Mouse (Mus musculus) limb, embryonic 14.5 days (tissue): ENCODE results near the gene Cacna2d3. TPM values are rescaled to one million over a fixed set of nuclear protein-coding genes. Genes with fewer than 3 reads are reported as not detected.

Experiments used
- ATAC-seq: fragments of 200-750 bp; cut with Nextera tagmentation; 2 replicates; pipeline ENCODE4 v1.8.0; 2017; ENCODE audit warnings: low read depth, moderate number of reproducible peaks, moderate TSS enrichment; ENCODE audit not compliant: low FRiP score
- DNase-seq: peaks from one replicate; pipeline ENCODE4 v3.0.0-alpha.2; 2015; ENCODE audit warnings: low spot score
- H3K27ac ChIP-seq: fragments of 300-500 bp; sonication (generic); replicated peaks from 2 replicates; pipeline ENCODE4 v1.5.1; 2014; ENCODE audit warnings: low read depth, mild to moderate bottlenecking, low read length, moderate library complexity, mixed read lengths
- H3K27me3 ChIP-seq: fragments of 300-500 bp; sonication (generic); 2 replicates; pipeline ENCODE4 v1.6.1; 2014; ENCODE audit warnings: low read length, mixed read lengths; ENCODE audit not compliant: control insufficient read depth, insufficient read depth
- H3K36me3 ChIP-seq: fragments of 300-500 bp; sonication (generic); 2 replicates; pipeline ENCODE4 v1.6.1; 2014; ENCODE audit warnings: mild to moderate bottlenecking, low read length, moderate library complexity, mixed read lengths; ENCODE audit not compliant: control insufficient read depth, insufficient read depth
- H3K4me1 ChIP-seq: fragments of 300-500 bp; sonication (generic); 2 replicates; pipeline ENCODE4 v1.6.1; 2014; ENCODE audit warnings: antibody characterized with exemption, low read length, mixed read lengths; ENCODE audit not compliant: control insufficient read depth, insufficient read depth
- H3K4me2 ChIP-seq: fragments of 300-500 bp; sonication (generic); replicated peaks from 2 replicates; pipeline ENCODE4 v1.6.1; 2014; ENCODE audit warnings: low read depth, mild to moderate bottlenecking, low read length, moderate library complexity; ENCODE audit not compliant: severe bottlenecking
- H3K4me3 ChIP-seq: fragments of 300-500 bp; sonication (generic); replicated peaks from 2 replicates; pipeline ENCODE4 v1.5.1; 2014; ENCODE audit warnings: low read length
- H3K9ac ChIP-seq: fragments of 300-500 bp; sonication (generic); 2 replicates; pipeline ENCODE4 v1.6.1; 2014; ENCODE audit warnings: mild to moderate bottlenecking, low read depth, low read length, moderate library complexity; ENCODE audit not compliant: severe bottlenecking
- H3K9me3 ChIP-seq: fragments of 300-500 bp; sonication (generic); 2 replicates; pipeline ENCODE4 v1.6.1; 2016; ENCODE audit warnings: low read length; ENCODE audit not compliant: control insufficient read depth
- POLR2A ChIP-seq: fragments of 200-500 bp; IDR thresholded peaks from 2 replicates; pipeline ENCODE4 v1.8.0; 2012; ENCODE audit warnings: inconsistent platforms, mild to moderate bottlenecking, moderate library complexity, borderline replicate concordance; ENCODE audit not compliant: insufficient read depth, insufficient read length; ENCODE audit errors: extremely low read depth
- WGBS: fragments of 180-500 bp; shearing (Covaris S2); extraction: QIAGEN DNeasy Blood & Tissue Kit; methylation state at CpG from one replicate; pipeline ENCODE4 v1.1.7; 2014; 5-methylcytosine and 5-hydroxymethylcytosine counted together
- polyA plus RNA-seq, 2 experiments: library from polyadenylated mRNA; depleted of rRNA in 1 of 2; stranded (reverse) in 1 of 2; unstranded in 1 of 2; fragments of >200 nt; fragmentation: Nextera tagmentation in 1 of 2; extraction: Ambion mirVana in 1 of 2; gene quantifications; 2 replicates each; pipeline versions ENCODE4 v1.2.1 to v1.2.3; 2012 to 2014

The Cacna2d3 gene
- polyA plus RNA-seq, 2 experiments, result 4.9 to 6.3 TPM

GRCm38 (mm10) chr14:29009644-29010043 is 712.0 kb downstream of the Cacna2d3 start:
- Histone ChIP-seq H3K4me2 (no peak overlapping the region), H3K27me3 (no peaks in the 10 kb centered on the region), H3K9ac (no peak overlapping the region), H3K4me1 (peaks cover 9% of the 10 kb centered on the region), H3K4me3 (no peak overlapping the region), H3K9me3 (no peaks in the 10 kb centered on the region), H3K36me3 (no peaks in the 10 kb centered on the region), H3K27ac (no peak overlapping the region)
- 92% methylated on average over 4 of the region's 4 CpGs for whole genome bisulfite sequencing
- ATAC-seq (no peak), DNase-seq (no peak)
- TF ChIP-seq POLR2A, result no peak

GRCm38 (mm10) chr14:29005228-29005840 is 716.3 kb downstream of the Cacna2d3 start:
- Histone ChIP-seq H3K4me1 (peaks cover 7% of the 10 kb centered on the region), H3K27me3 (no peaks in the 10 kb centered on the region), H3K27ac (no peak overlapping the region), H3K4me2 (no peak overlapping the region), H3K9me3 (no peaks in the 10 kb centered on the region), H3K9ac (no peak overlapping the region), H3K36me3 (no peaks in the 10 kb centered on the region), H3K4me3 (no peak overlapping the region)
- DNase-seq (no peak), ATAC-seq (no peak)
- 48% methylated on average over 5 of the region's 5 CpGs for WGBS
- TF ChIP-seq POLR2A, result no peak

GRCm38 (mm10) chr14:28996569-28996968 is 725.1 kb downstream of the Cacna2d3 start:
- Histone ChIP-seq H3K9me3 (no peaks in the 10 kb centered on the region), H3K36me3 (no peaks in the 10 kb centered on the region), H3K9ac (no peak overlapping the region), H3K27ac (no peak overlapping the region), H3K4me2 (no peak overlapping the region), H3K4me3 (no peak overlapping the region), H3K4me1 (peaks cover 12% of the 10 kb centered on the region), H3K27me3 (no peaks in the 10 kb centered on the region)
- TF ChIP-seq POLR2A, result no peak
- 95% methylated on average over 3 of the region's 3 CpGs for WGBS
- DNase-seq, result no peak
- no peak for ATAC-seq

GRCm38 (mm10) chr14:28988211-28988900 is 733.3 kb downstream of the Cacna2d3 start:
- Histone ChIP-seq H3K9me3 (no peaks in the 10 kb centered on the region), H3K4me1 (peaks cover 20% of the 10 kb centered on the region), H3K4me2 (no peak overlapping the region), H3K4me3 (no peak overlapping the region), H3K9ac (no peak overlapping the region), H3K27me3 (no peaks in the 10 kb centered on the region), H3K27ac (no peak overlapping the region), H3K36me3 (no peaks in the 10 kb centered on the region)
- DNase-seq (no peak), ATAC-seq (no peak)
- 83% methylated on average over 7 of the region's 7 CpGs for WGBS
- TF ChIP-seq POLR2A, result no peak

GRCm38 (mm10) chr14:28984276-28984675 is 737.4 kb downstream of the Cacna2d3 start:
- no peaks in the 10 kb centered on the region for H3K27me3 ChIP-seq
- TF ChIP-seq POLR2A, result no peak
- no peak for ATAC-seq
- peaks cover 10% of the 10 kb centered on the region for H3K4me1 ChIP-seq
- H3K4me3 ChIP-seq, result no peak overlapping the region
- H3K4me2 ChIP-seq, result no peak overlapping the region
- no peaks in the 10 kb centered on the region for H3K36me3 ChIP-seq
- no peak overlapping the region for H3K9ac ChIP-seq
- DNase-seq, result no peak
- WGBS, result 85% methylated on average over 2 of the region's 2 CpGs
- H3K9me3 ChIP-seq, result no peaks in the 10 kb centered on the region
- H3K27ac ChIP-seq, result no peak overlapping the region

GRCm38 (mm10) chr14:28980482-28980881 is 741.2 kb downstream of the Cacna2d3 start:
- H3K27ac ChIP-seq, result no peak overlapping the region
- WGBS, result 38% methylated on average over 3 of the region's 3 CpGs
- no peak for TF ChIP-seq POLR2A
- H3K4me3 ChIP-seq, result no peak overlapping the region
- ATAC-seq (no peak), DNase-seq (no peak)
- H3K4me1 ChIP-seq, result 0 out of 2 replicates have a peak, but pooled peaks cover 3% of the 10 kb centered on the region
- H3K36me3 ChIP-seq, result no peaks in the 10 kb centered on the region
- H3K4me2 ChIP-seq, result no peak overlapping the region
- no peaks in the 10 kb centered on the region for H3K9me3 ChIP-seq
- H3K9ac ChIP-seq, result no peak overlapping the region
- H3K27me3 ChIP-seq, result no peaks in the 10 kb centered on the region
